Mouse (Mus musculus) cerebral cortex, adult 2 months (tissue): ENCODE data around the gene Camk2b.

Source experiments
- WGBS: fragments of 180-500 bp; shearing (Covaris S2); methylation state at CpG from one replicate; pipeline ENCODE4 v1.1.7; 2018; 5-methylcytosine and 5-hydroxymethylcytosine counted together

The Camk2b gene

GRCm38 (mm10) chr11:6048208-6048607 is 18.0 kb downstream of the Camk2b start:
- 29% methylated on average over 9 of the region's 9 CpGs for WGBS

GRCm38 (mm10) chr11:6038929-6039328 is 27.2 kb downstream of the Camk2b start:
- WGBS = 37% methylated on average over 7 of the region's 7 CpGs

GRCm38 (mm10) chr11:6037686-6038085 is 28.5 kb downstream of the Camk2b start:
- WGBS = 56% methylated on average over 7 of the region's 7 CpGs

- WGBS = 44% methylated on average over 7 of the region's 7 CpGs
Measured at GRCm38 (mm10) chr11:6037198-6037597, 29.0 kb downstream of the Camk2b start.

- 85% methylated on average over 4 of the region's 4 CpGs for WGBS
Measured at GRCm38 (mm10) chr11:6036477-6036876, 29.7 kb downstream of the Camk2b start.

GRCm38 (mm10) chr11:6035521-6035920 is 30.6 kb downstream of the Camk2b start:
- WGBS = 27% methylated on average over 3 of the region's 3 CpGs

GRCm38 (mm10) chr11:6034740-6035139 is 31.4 kb downstream of the Camk2b start:
- 88% methylated on average over 2 of the region's 2 CpGs for WGBS

- WGBS = 63% methylated on average over 5 of the region's 5 CpGs
Measured at GRCm38 (mm10) chr11:6033801-6034200, 32.4 kb downstream of the Camk2b start.

- 70% methylated on average over 3 of the region's 3 CpGs for WGBS
Measured at GRCm38 (mm10) chr11:6033147-6033546, 33.0 kb downstream of the Camk2b start.

GRCm38 (mm10) chr11:6030650-6031049 is 35.5 kb downstream of the Camk2b start:
- 24% methylated on average over 6 of the region's 6 CpGs for WGBS

GRCm38 (mm10) chr11:6029790-6030189 is 36.4 kb downstream of the Camk2b start:
- 67% methylated on average over 3 of the region's 3 CpGs for WGBS

GRCm38 (mm10) chr11:6028911-6029310 is 37.3 kb downstream of the Camk2b start:
- 55% methylated on average over 7 of the region's 7 CpGs for WGBS

- WGBS = 77% methylated on average over 1 of the region's 1 CpGs
Measured at GRCm38 (mm10) chr11:6026361-6026760, 39.8 kb downstream of the Camk2b start.

GRCm38 (mm10) chr11:6024923-6025652 is 41.1 kb downstream of the Camk2b start:
- WGBS = 79% methylated on average over 12 of the region's 12 CpGs

GRCm38 (mm10) chr11:6020897-6021839 is 45.0 kb downstream of the Camk2b start:
- WGBS = 55% methylated on average over 17 of the region's 17 CpGs

GRCm38 (mm10) chr11:6020360-6020759 is 45.8 kb downstream of the Camk2b start:
- 56% methylated on average over 5 of the region's 5 CpGs for WGBS

- 45% methylated on average over 7 of the region's 7 CpGs for WGBS
Measured at GRCm38 (mm10) chr11:6018218-6019010, 47.7 kb downstream of the Camk2b start.

GRCm38 (mm10) chr11:6017484-6018140 is 48.5 kb downstream of the Camk2b start:
- 34% methylated on average over 11 of the region's 11 CpGs for WGBS

GRCm38 (mm10) chr11:6016797-6017395 is 49.3 kb downstream of the Camk2b start:
- 30% methylated on average over 9 of the region's 9 CpGs for WGBS

GRCm38 (mm10) chr11:6016368-6016767 is 49.8 kb downstream of the Camk2b start:
- WGBS = 4% methylated on average over 3 of the region's 3 CpGs

- 22% methylated on average over 6 of the region's 6 CpGs for WGBS
Measured at GRCm38 (mm10) chr11:6015011-6015431, 51.1 kb downstream of the Camk2b start.
